ENCODE assay signal across 9 mouse cellular contexts in genomic region chr1:44552371-44552841, GRCm38 (mm10). TPM values are rescaled to one million over a fixed set of nuclear protein-coding genes. Genes with fewer than 3 reads are reported as not detected.
DNase-seq lines count a peak whose midpoint lies in the region; ATAC-seq and TF ChIP-seq lines count a peak whose summit lies in the region.
"Had no signal": no experiment of that assay in that cellular context is flagged by ENCODE, and none has a peak within 500 bp of the region (broad histone marks: within the 10 kb centered on the region; RNA-seq: fewer than 3 reads in every experiment).

No protein-coding gene starts in this region.

- H3K4me1 ChIP-seq in hindbrain, postnatal 0 days (ENCODE audit: insufficient read depth, low read length), result no peaks in the 10 kb centered on the region

- H3K27me3 ChIP-seq in hindbrain, postnatal 0 days (ENCODE audit: insufficient read depth, low read length), result no peaks in the 10 kb centered on the region

- 10% methylated on average over 15 of the region's 15 CpGs for WGBS in hindbrain, postnatal 0 days

- no peaks in the 10 kb centered on the region for H3K9me3 ChIP-seq in hindbrain, postnatal 0 days (ENCODE audit: low read length)

- DNase-seq in ZHBTc4 (ENCODE audit: low read depth, low spot score), result peak; percentile 39
- peak; percentile 74 for DNase-seq in gastrocnemius, postnatal 25 days
- peak; percentile 63 for DNase-seq in hindbrain, postnatal 0 days (ENCODE audit: low spot score)
- DNase-seq in left cerebral cortex, postnatal 4 days, result peak; percentile 53
- peak; percentile 26 for DNase-seq in right cerebral cortex, postnatal 4 days
- no peak for DNase-seq in spleen, adult 12 weeks (ENCODE audit: low spot score)

- H3K36me3 ChIP-seq in hindbrain, postnatal 0 days (ENCODE audit: insufficient read depth, low read length), result no peaks in the 10 kb centered on the region

- H3K4me3 ChIP-seq in hindbrain, postnatal 0 days (ENCODE audit: low read length), result peak overlapping the region; percentile 62

- peak; percentile 60 for TF ChIP-seq CTCF in hindbrain, postnatal 0 days (IDR thresholded peaks at IDR 0.05; ENCODE audit: low read depth)

- peak overlapping the region; percentile 82 for H3K4me2 ChIP-seq in hindbrain, postnatal 0 days (ENCODE audit: low read depth, low read length)

- intact Hi-C loops in left cerebral cortex, postnatal 4 days (cut with DNase I), result no loop called here

- H3K27ac ChIP-seq in hindbrain, postnatal 0 days, result peak overlapping the region; percentile 70

- peak overlapping the region; percentile 51 for H3K9ac ChIP-seq in hindbrain, postnatal 0 days (replicated peaks; ENCODE audit: low read length)

- peak; percentile 61 for ATAC-seq in common myeloid progenitor, adult 5-6 weeks (replicated peaks; ENCODE audit: low read depth, poor library complexity, severe bottlenecking)
- peak; percentile 82 for ATAC-seq in hindbrain, postnatal 0 days
- ATAC-seq in megakaryocyte-erythroid progenitor cell, adult 5-6 weeks (replicated peaks; ENCODE audit: low FRiP score, low TSS enrichment, poor library complexity, severe bottlenecking), result peak; percentile 46; the same call in 1 of the 2 replicates

RNA-seq across cellular contexts. Expression of gene Gulp1, which starts 1.1 kb away (rescaled TPM):
- total RNA-seq in common myeloid progenitor, adult 5-6 weeks (2017), result 3.2 and 3.3 TPM in 2 replicates
- total RNA-seq in gastrocnemius, postnatal 25 days (2021), result 1 to 10 TPM; 3.8 to 5.2 TPM
- 10.5 and 12.2 TPM in 2 replicates for total RNA-seq in hindbrain, postnatal 0 days (2014; rRNA removed)
- 6.4 and 7.2 TPM in 2 replicates for polyA plus RNA-seq in hindbrain, postnatal 0 days (2015; fragmentation: Nextera tagmentation; extraction: Ambion mirVana)
- 1 to 10 TPM; 7.9 to 8.1 TPM for total RNA-seq in left cerebral cortex, postnatal 4 days (2021)
- total RNA-seq in megakaryocyte-erythroid progenitor cell, adult 5-6 weeks (2014; fragmentation: Nextera tagmentation), result 1.3 and 1.8 TPM in 2 replicates
- total RNA-seq in megakaryocyte-erythroid progenitor cell, adult 5-6 weeks (2017), result 1.9 and 5.9 TPM in 2 replicates
- polyA plus RNA-seq: erythroblast, embryonic 14.5 days had no signal
